Mouse (Mus musculus): ENCODE measurements around the gene Clca4b. TPM values are rescaled to one million over a fixed set of nuclear protein-coding genes. Genes with fewer than 3 reads are reported as not detected.

Clca4b gene
- polyA plus RNA-seq (2015; fragmentation: Nextera tagmentation; extraction: Ambion mirVana) = not detected in 2 replicates

DNA sequence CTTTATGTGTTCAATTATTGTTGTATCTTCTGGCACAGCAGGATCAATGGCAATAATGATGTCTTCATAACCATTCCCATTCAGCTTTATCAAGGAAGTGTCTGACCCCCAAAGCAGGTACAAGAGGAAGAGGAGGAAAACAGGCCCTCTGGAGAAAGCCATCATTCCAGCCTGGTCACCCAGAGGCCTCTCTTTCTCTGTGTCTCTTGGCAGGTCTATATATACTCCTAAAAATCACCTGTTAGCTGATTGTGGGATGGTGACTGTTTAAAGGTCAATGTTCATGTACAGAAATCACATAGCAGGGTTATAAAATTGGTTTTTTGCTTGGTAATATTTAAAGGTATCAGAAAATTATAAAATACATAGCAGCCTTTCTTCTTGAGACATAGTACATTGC lies at the start of gene Clca4b:
Gene Clca4b (minus strand): TSS at position 195 of the 400 bp plus-strand sequence.

GRCm38 (mm10) chr3:144974945-144975344 lies 42.6 kb upstream of the Clca4b start, which contains the start of gene Clca4a:
TSS of gene Clca4a (minus strand) at chr3:144975045.

Other genes starting within 250 kb of the Clca4b start
- 261 and 279 TPM in 2 replicates for gene Sh3glb1, start 212.2 kb downstream of the Clca4b start, polyA plus RNA-seq (2015; fragmentation: Nextera tagmentation; extraction: Ambion mirVana)
- 1.4 and 2.2 TPM in 2 replicates for gene Clca3a1, start 171.6 kb downstream of the Clca4b start, polyA plus RNA-seq (2015; fragmentation: Nextera tagmentation; extraction: Ambion mirVana)
- 1.1 TPM in 1 of 2 replicates, not detected in the other for gene Clca3a2, start 113.0 kb downstream of the Clca4b start, polyA plus RNA-seq (2015; fragmentation: Nextera tagmentation; extraction: Ambion mirVana)
- gene Clca3b, start 83.2 kb downstream of the Clca4b start, polyA plus RNA-seq (2015; fragmentation: Nextera tagmentation; extraction: Ambion mirVana) = not detected in 2 replicates
- not detected in 2 replicates for gene Clca4a, start 42.5 kb upstream of the Clca4b start, polyA plus RNA-seq (2015; fragmentation: Nextera tagmentation; extraction: Ambion mirVana)
- gene Clca1, start 100.2 kb upstream of the Clca4b start, polyA plus RNA-seq (2015; fragmentation: Nextera tagmentation; extraction: Ambion mirVana) = not detected in 2 replicates
- gene Clca2, start 166.9 kb upstream of the Clca4b start, polyA plus RNA-seq (2015; fragmentation: Nextera tagmentation; extraction: Ambion mirVana) = 0.27 and 0.71 TPM in 2 replicates
- gene Odf2l, start 186.1 kb upstream of the Clca4b start, polyA plus RNA-seq (2015; fragmentation: Nextera tagmentation; extraction: Ambion mirVana) = 7.2 and 8.1 TPM in 2 replicates

Data from skeletal muscle tissue, postnatal 0 days (tissue).